Mouse (Mus musculus) midbrain, postnatal 0 days (tissue): ENCODE data around the gene Smc1b. TPM values are rescaled to one million over a fixed set of nuclear protein-coding genes. Genes with fewer than 3 reads are reported as not detected.

Experiments used
- ATAC-seq: fragments of 200-750 bp; cut with Nextera tagmentation; 2 replicates; pipeline ENCODE4 v1.8.0; 2017; ENCODE audit warnings: moderate number of reproducible peaks, mild to moderate bottlenecking, moderate TSS enrichment, moderate library complexity; ENCODE audit not compliant: low FRiP score
- DNase-seq: peaks from one replicate; pipeline ENCODE4 v3.0.0-alpha.2; 2015; ENCODE audit warnings: low spot score
- H3K27ac ChIP-seq: fragments of 300-500 bp; sonication (generic); 2 replicates; pipeline ENCODE4 v1.5.1; 2014; ENCODE audit warnings: low read depth, mild to moderate bottlenecking, low read length, mixed read lengths
- H3K27me3 ChIP-seq: fragments of 300-500 bp; sonication (generic); 2 replicates; pipeline ENCODE4 v1.6.1; 2014; ENCODE audit warnings: low read length, control low read depth, mixed read lengths; ENCODE audit not compliant: insufficient read depth
- H3K36me3 ChIP-seq: fragments of 300-500 bp; sonication (generic); 2 replicates; pipeline ENCODE4 v1.6.1; 2014; ENCODE audit warnings: low read length, control low read depth, mixed read lengths; ENCODE audit not compliant: insufficient read depth
- H3K4me1 ChIP-seq: fragments of 300-500 bp; sonication (generic); 2 replicates; pipeline ENCODE4 v1.6.1; 2014; ENCODE audit warnings: mild to moderate bottlenecking, control low read depth, antibody characterized with exemption, low read length, mixed read lengths; ENCODE audit not compliant: insufficient read depth
- H3K4me2 ChIP-seq: fragments of 300-500 bp; sonication (generic); 2 replicates; pipeline ENCODE4 v1.6.1; 2014; ENCODE audit warnings: low read depth, mild to moderate bottlenecking, low read length, mixed read lengths; ENCODE audit not compliant: poor library complexity, severe bottlenecking
- H3K4me3 ChIP-seq: fragments of 300-500 bp; sonication (generic); 2 replicates; pipeline ENCODE4 v1.5.1; 2014; ENCODE audit warnings: low read depth, mild to moderate bottlenecking, low read length, moderate library complexity
- H3K9ac ChIP-seq: fragments of 300-500 bp; sonication (generic); replicated peaks from 2 replicates; pipeline ENCODE4 v1.6.1; 2014; ENCODE audit warnings: mild to moderate bottlenecking, low read length, moderate library complexity, mixed read lengths; ENCODE audit not compliant: poor library complexity, severe bottlenecking
- H3K9me3 ChIP-seq: fragments of 300-500 bp; sonication (generic); 2 replicates; pipeline ENCODE4 v1.6.1; 2016; ENCODE audit warnings: low read length, control low read depth
- CTCF ChIP-seq: IDR thresholded peaks from 2 replicates; pipeline ENCODE4 v1.5.1; 2016; ENCODE audit warnings: antibody characterized with exemption, mild to moderate bottlenecking
- WGBS: fragments of 180-500 bp; shearing (Covaris S2); extraction: QIAGEN DNeasy Blood & Tissue Kit; methylation state at CpG from one replicate; pipeline ENCODE4 v1.1.7; 2014; 5-methylcytosine and 5-hydroxymethylcytosine counted together
- polyA plus RNA-seq: library from polyadenylated mRNA; unstranded; fragments of >200 nt; fragmentation: Nextera tagmentation; extraction: Ambion mirVana; gene quantifications from 2 replicates; pipeline ENCODE4 v1.2.1, GENCODE M21; 2015
- total RNA-seq: library from RNA; depleted of rRNA; stranded (reverse); fragments of >200 nt; gene quantifications from 2 replicates; pipeline ENCODE4 v1.2.3, GENCODE M21; 2014

Gene Smc1b
- total and polyA plus RNA-seq, 2 experiments from 2014 or later = 0.39 to 0.60 TPM

GRCm38 (mm10) chr15:85085641-85086040, 46.1 kb downstream of the Smc1b start:
- Histone ChIP-seq H3K4me1 (no peaks in the 10 kb centered on the region), H3K4me3 (no peak overlapping the region), H3K4me2 (no peak overlapping the region), H3K9ac (no peak overlapping the region), H3K9me3 (no peaks in the 10 kb centered on the region), H3K27ac (no peak overlapping the region), H3K27me3 (no peaks in the 10 kb centered on the region), H3K36me3 (no peaks in the 10 kb centered on the region)
- no peak for DNase-seq
- WGBS = 65% methylated on average over 1 of the region's 1 CpGs
- TF ChIP-seq CTCF = no peak
- ATAC-seq = no peak

GRCm38 (mm10) chr15:85072651-85073050, 59.1 kb downstream of the Smc1b start:
- H3K27me3 ChIP-seq = no peaks in the 10 kb centered on the region
- no peak for DNase-seq
- WGBS = 89% methylated on average over 2 of the region's 2 CpGs
- H3K4me2 ChIP-seq = no peak overlapping the region
- H3K27ac ChIP-seq = no peak overlapping the region
- no peak overlapping the region for H3K4me3 ChIP-seq
- no peaks in the 10 kb centered on the region for H3K36me3 ChIP-seq
- no peak overlapping the region for H3K9ac ChIP-seq
- H3K9me3 ChIP-seq = no peaks in the 10 kb centered on the region
- no peaks in the 10 kb centered on the region for H3K4me1 ChIP-seq
- no peak for TF ChIP-seq CTCF
- ATAC-seq = no peak

- Histone ChIP-seq H3K4me1 (no peaks in the 10 kb centered on the region), H3K9me3 (no peaks in the 10 kb centered on the region), H3K4me2 (no peak overlapping the region), H3K4me3 (no peak overlapping the region), H3K36me3 (no peaks in the 10 kb centered on the region), H3K27me3 (no peaks in the 10 kb centered on the region), H3K27ac (no peak overlapping the region), H3K9ac (no peak overlapping the region)
- DNase-seq (peak; percentile 76), ATAC-seq (no peak)
- WGBS = 21% methylated on average over 2 of the region's 2 CpGs
- peak; percentile 91 for TF ChIP-seq CTCF
Observed at GRCm38 (mm10) chr15:85070561-85070960, 61.2 kb downstream of the Smc1b start.

- H3K4me3 ChIP-seq = no peak overlapping the region
- no peak for TF ChIP-seq CTCF
- H3K36me3 ChIP-seq = peaks cover 23% of the 10 kb centered on the region
- ATAC-seq (no peak), DNase-seq (no peak)
- no peak overlapping the region for H3K9ac ChIP-seq
- 92% methylated on average over 2 of the region's 2 CpGs for WGBS
- H3K27me3 ChIP-seq = no peaks in the 10 kb centered on the region
- H3K4me1 ChIP-seq = no peaks in the 10 kb centered on the region
- no peak overlapping the region for H3K4me2 ChIP-seq
- H3K27ac ChIP-seq = no peak overlapping the region
- no peaks in the 10 kb centered on the region for H3K9me3 ChIP-seq
Observed at GRCm38 (mm10) chr15:85063421-85063820, 68.3 kb downstream of the Smc1b start.

- peaks cover 61% of the 10 kb centered on the region for H3K36me3 ChIP-seq
- no peak overlapping the region for H3K9ac ChIP-seq
- no peak overlapping the region for H3K4me2 ChIP-seq
- no peak for TF ChIP-seq CTCF
- DNase-seq (no peak), ATAC-seq (no peak)
- WGBS = 80% methylated on average over 4 of the region's 4 CpGs
- H3K27me3 ChIP-seq = no peaks in the 10 kb centered on the region
- H3K27ac ChIP-seq = no peak overlapping the region
- no peak overlapping the region for H3K4me3 ChIP-seq
- H3K4me1 ChIP-seq = no peaks in the 10 kb centered on the region
- H3K9me3 ChIP-seq = no peaks in the 10 kb centered on the region
Observed at GRCm38 (mm10) chr15:85055186-85055585, 76.6 kb downstream of the Smc1b start.

GRCm38 (mm10) chr15:85054098-85054497, 77.7 kb downstream of the Smc1b start:
- peaks cover 63% of the 10 kb centered on the region for H3K36me3 ChIP-seq
- no peak overlapping the region for H3K4me3 ChIP-seq
- no peak overlapping the region for H3K9ac ChIP-seq
- H3K9me3 ChIP-seq = no peaks in the 10 kb centered on the region
- ATAC-seq = no peak
- no peaks in the 10 kb centered on the region for H3K4me1 ChIP-seq
- H3K27ac ChIP-seq = no peak overlapping the region
- WGBS = 94% methylated on average over 3 of the region's 3 CpGs
- no peak for TF ChIP-seq CTCF
- H3K4me2 ChIP-seq = no peak overlapping the region
- H3K27me3 ChIP-seq = no peaks in the 10 kb centered on the region
- no peak for DNase-seq
